Mouse (Mus musculus): ENCODE measurements around the gene Ube2o. TPM values are rescaled to one million over a fixed set of nuclear protein-coding genes. Genes with fewer than 3 reads are reported as not detected.
A peak's percentile ranks its signal among the peaks of the same experiment; 100 is the strongest.

Ube2o gene
- polyA plus RNA-seq, 1 experiment = 7.9 TPM

- WGBS = 40% methylated on average over 10 of the region's 10 CpGs
- no peak for TF ChIP-seq CTCF (IDR thresholded peaks at IDR 0.05; ENCODE audit: extremely low read depth, insufficient read length, insufficient replicate concordance, low read depth, low read length)
- no peak for TF ChIP-seq POLR2A (IDR thresholded peaks at IDR 0.05; ENCODE audit: low read depth, low read length)
- no peak overlapping the region for H3K27ac ChIP-seq (ENCODE audit: insufficient read depth, low read depth, low read length)
- no peaks in the 10 kb centered on the region for H3K36me3 ChIP-seq (ENCODE audit: control insufficient read depth, insufficient read depth, low read length)
- peak overlapping the region; percentile 99 for H3K4me3 ChIP-seq (ENCODE audit: low read depth, low read length)
- H3K4me1 ChIP-seq (ENCODE audit: control insufficient read depth, insufficient read depth, insufficient read length, low read length) = peaks cover 6% of the 10 kb centered on the region
- H3K27me3 ChIP-seq (ENCODE audit: control insufficient read depth, insufficient read depth, low read length) = 0 out of 2 replicates have a peak, but pooled peaks cover 3% of the 10 kb centered on the region
These were observed 1.1 kb downstream of the Ube2o start for GRCm38 (mm10) chr11:116580031-116580652.

GRCm38 (mm10) chr11:116579280-116579679 lies 2.0 kb downstream of the Ube2o start:
- no peak for TF ChIP-seq POLR2A (IDR thresholded peaks at IDR 0.05; ENCODE audit: low read depth, low read length)
- no peak for TF ChIP-seq CTCF (IDR thresholded peaks at IDR 0.05; ENCODE audit: extremely low read depth, insufficient read length, insufficient replicate concordance, low read depth, low read length)
- no peak overlapping the region for H3K27ac ChIP-seq (ENCODE audit: insufficient read depth, low read depth, low read length)

DNA sequence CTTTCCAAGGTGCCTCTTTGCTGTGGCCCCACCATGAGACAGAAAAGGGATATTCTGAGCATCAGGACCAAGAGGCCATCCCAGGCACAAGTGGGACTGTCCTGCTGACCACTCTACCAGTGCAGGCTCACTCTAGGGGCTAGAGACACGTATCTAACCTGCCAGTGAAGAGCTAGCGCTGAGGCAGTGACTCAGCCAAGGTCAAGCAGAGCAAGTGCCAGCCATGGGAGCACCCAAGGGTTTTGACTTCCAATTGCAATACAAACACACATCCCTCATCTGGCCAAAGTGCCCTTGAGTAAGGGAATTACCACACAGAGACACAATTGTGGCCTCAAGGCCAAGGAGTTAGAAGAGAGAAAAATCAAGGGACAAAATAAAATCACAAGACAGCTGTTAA lies 5.9 kb downstream of the Ube2o start:
- Histone ChIP-seq H3K4me1 (ENCODE audit: control insufficient read depth, insufficient read depth, insufficient read length, low read length) (peaks cover 11% of the 10 kb centered on the region; the same call in 1 of the 2 replicates), H3K27ac (ENCODE audit: insufficient read depth, low read depth, low read length) (no peak overlapping the region), H3K27me3 (ENCODE audit: control insufficient read depth, insufficient read depth, low read length) (0 out of 2 replicates have a peak, but pooled peaks cover 2% of the 10 kb centered on the region), H3K4me3 (ENCODE audit: low read depth, low read length) (no peak overlapping the region), H3K36me3 (ENCODE audit: control insufficient read depth, insufficient read depth, low read length) (no peaks in the 10 kb centered on the region)
- 89% methylated on average over 2 of the region's 2 CpGs for WGBS
- TF ChIP-seq CTCF (IDR thresholded peaks at IDR 0.05; ENCODE audit: extremely low read depth, insufficient read length, insufficient replicate concordance, low read depth, low read length) (no peak), POLR2A (IDR thresholded peaks at IDR 0.05; ENCODE audit: low read depth, low read length) (no peak)

More at GRCm38 (mm10) chr11:116579280-116579679, 2.0 kb downstream of the Ube2o start:
- Histone ChIP-seq H3K4me3 (ENCODE audit: low read depth, low read length) (no peak overlapping the region), H3K36me3 (ENCODE audit: control insufficient read depth, insufficient read depth, low read length) (no peaks in the 10 kb centered on the region), H3K4me1 (ENCODE audit: control insufficient read depth, insufficient read depth, insufficient read length, low read length) (peaks cover 6% of the 10 kb centered on the region), H3K27me3 (ENCODE audit: control insufficient read depth, insufficient read depth, low read length) (0 out of 2 replicates have a peak, but pooled peaks cover 3% of the 10 kb centered on the region)
- 93% methylated on average over 3 of the region's 3 CpGs for WGBS

DNA sequence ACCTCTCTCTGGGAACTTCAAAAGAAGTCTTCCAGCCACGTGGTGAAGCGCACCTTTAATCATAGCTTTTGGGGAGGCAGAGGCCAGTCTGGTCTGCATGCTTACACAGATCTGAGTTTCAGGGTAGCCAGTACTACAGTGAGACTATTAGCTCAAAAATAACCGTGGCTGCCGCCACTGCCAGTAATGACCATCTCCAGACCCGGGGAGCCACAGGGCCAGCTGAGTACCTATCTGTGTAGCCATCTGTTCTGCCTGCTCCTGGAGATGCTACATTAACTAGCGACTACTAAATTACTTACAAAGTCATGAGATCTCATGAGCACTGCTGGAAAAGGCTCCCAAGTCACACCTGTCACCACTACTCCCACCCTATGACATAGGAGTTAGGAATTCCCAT lies 6.3 kb downstream of the Ube2o start:
- 81% methylated on average over 6 of the region's 6 CpGs for WGBS

DNA sequence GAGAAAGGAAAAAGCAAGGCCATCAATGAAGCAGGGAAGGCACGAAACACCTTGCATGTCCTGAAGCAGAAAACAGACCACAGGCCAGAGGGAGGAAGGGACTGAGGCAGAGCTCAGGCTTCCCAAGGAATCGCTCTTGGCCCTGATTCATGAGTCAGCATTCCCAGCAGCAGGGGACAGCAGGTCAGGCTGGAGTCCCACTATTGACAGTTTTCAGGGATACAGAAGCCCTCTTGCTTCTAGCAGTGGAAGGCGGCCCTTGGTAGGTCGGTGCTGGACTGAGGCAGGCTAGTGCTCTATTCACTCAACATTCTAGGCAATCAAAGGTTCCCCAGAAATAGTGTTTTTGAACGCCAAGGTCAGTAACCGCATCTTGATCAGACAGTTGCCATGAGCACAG lies 6.8 kb downstream of the Ube2o start:
- no peak overlapping the region for H3K4me3 ChIP-seq (ENCODE audit: low read depth, low read length)
- peaks cover 10% of the 10 kb centered on the region; the same call in 1 of the 2 replicates for H3K4me1 ChIP-seq (ENCODE audit: control insufficient read depth, insufficient read depth, insufficient read length, low read length)
- H3K27ac ChIP-seq (ENCODE audit: insufficient read depth, low read depth, low read length) = no peak overlapping the region
- H3K27me3 ChIP-seq (ENCODE audit: control insufficient read depth, insufficient read depth, low read length) = no peaks in the 10 kb centered on the region
- H3K36me3 ChIP-seq (ENCODE audit: control insufficient read depth, insufficient read depth, low read length) = no peaks in the 10 kb centered on the region
- WGBS = 85% methylated on average over 6 of the region's 6 CpGs
- no peak for TF ChIP-seq CTCF (IDR thresholded peaks at IDR 0.05; ENCODE audit: extremely low read depth, insufficient read length, insufficient replicate concordance, low read depth, low read length)
- TF ChIP-seq POLR2A (IDR thresholded peaks at IDR 0.05; ENCODE audit: low read depth, low read length) = no peak

More for the DNA sequence above, 6.3 kb downstream of the Ube2o start:
- Histone ChIP-seq H3K4me3 (ENCODE audit: low read depth, low read length) (no peak overlapping the region), H3K4me1 (ENCODE audit: control insufficient read depth, insufficient read depth, insufficient read length, low read length) (peaks cover 10% of the 10 kb centered on the region; the same call in 1 of the 2 replicates), H3K27me3 (ENCODE audit: control insufficient read depth, insufficient read depth, low read length) (no peaks in the 10 kb centered on the region), H3K27ac (ENCODE audit: insufficient read depth, low read depth, low read length) (no peak overlapping the region), H3K36me3 (ENCODE audit: control insufficient read depth, insufficient read depth, low read length) (no peaks in the 10 kb centered on the region)
- TF ChIP-seq POLR2A (IDR thresholded peaks at IDR 0.05; ENCODE audit: low read depth, low read length) (no peak), CTCF (IDR thresholded peaks at IDR 0.05; ENCODE audit: extremely low read depth, insufficient read length, insufficient replicate concordance, low read depth, low read length) (no peak)

DNA sequence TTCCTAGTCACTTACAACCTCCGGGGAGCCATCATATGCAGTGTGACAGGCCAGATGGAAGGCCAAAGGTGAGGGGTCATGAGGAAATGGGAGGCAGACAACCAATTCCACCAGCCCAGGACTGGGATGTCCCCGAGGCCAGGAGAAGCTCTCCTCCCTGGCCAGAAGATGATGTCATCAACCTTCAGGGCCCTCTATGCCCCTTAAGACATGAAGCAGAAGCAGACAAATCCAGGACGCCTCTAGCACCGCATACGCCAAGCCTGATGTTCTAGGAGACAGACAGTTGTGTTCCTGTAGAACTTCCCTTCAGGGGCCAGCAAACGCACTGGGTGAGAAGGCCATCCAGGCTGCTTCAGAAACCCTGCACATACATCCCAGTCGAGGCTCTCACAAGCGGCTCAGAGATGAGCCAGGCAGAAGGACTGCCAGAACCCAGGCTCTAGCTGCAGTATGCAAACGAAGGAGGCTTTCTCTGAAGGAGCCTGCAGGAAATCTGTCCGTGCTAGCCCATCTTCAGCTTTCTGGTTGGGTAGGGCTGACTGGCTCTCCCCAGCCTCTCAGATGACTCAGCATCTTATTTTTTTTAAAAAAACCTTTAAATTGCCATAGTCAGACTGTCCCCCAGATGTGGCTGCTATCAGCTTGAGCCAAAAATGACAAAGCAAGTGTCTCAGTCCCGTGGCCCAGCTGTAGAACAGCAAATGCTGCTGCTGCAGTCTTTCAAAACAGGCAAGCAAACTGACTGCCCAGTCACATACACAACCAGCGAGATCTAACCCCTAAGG lies 8.3 kb downstream of the Ube2o start:
- Histone ChIP-seq H3K27ac (ENCODE audit: insufficient read depth, low read depth, low read length) (no peak overlapping the region), H3K4me3 (ENCODE audit: low read depth, low read length) (no peak overlapping the region), H3K27me3 (ENCODE audit: control insufficient read depth, insufficient read depth, low read length) (no peaks in the 10 kb centered on the region), H3K4me1 (ENCODE audit: control insufficient read depth, insufficient read depth, insufficient read length, low read length) (peaks cover 10% of the 10 kb centered on the region; the same call in 1 of the 2 replicates), H3K36me3 (ENCODE audit: control insufficient read depth, insufficient read depth, low read length) (no peaks in the 10 kb centered on the region)
- TF ChIP-seq POLR2A (IDR thresholded peaks at IDR 0.05; ENCODE audit: low read depth, low read length) = no peak
- TF ChIP-seq CTCF (IDR thresholded peaks at IDR 0.05; ENCODE audit: extremely low read depth, insufficient read length, insufficient replicate concordance, low read depth, low read length) = no peak
- WGBS = 64% methylated on average over 12 of the region's 12 CpGs

Measured in small intestine, adult 2 months (tissue).